Mouse (Mus musculus): ENCODE data around the gene Bag1. TPM values are rescaled to one million over a fixed set of nuclear protein-coding genes. Genes with fewer than 3 reads are reported as not detected.

The Bag1 gene
- 239 and 246 TPM in 2 replicates for polyA plus RNA-seq (2016; fragmentation: Nextera tagmentation; extraction: Ambion mirVana)

DNA sequence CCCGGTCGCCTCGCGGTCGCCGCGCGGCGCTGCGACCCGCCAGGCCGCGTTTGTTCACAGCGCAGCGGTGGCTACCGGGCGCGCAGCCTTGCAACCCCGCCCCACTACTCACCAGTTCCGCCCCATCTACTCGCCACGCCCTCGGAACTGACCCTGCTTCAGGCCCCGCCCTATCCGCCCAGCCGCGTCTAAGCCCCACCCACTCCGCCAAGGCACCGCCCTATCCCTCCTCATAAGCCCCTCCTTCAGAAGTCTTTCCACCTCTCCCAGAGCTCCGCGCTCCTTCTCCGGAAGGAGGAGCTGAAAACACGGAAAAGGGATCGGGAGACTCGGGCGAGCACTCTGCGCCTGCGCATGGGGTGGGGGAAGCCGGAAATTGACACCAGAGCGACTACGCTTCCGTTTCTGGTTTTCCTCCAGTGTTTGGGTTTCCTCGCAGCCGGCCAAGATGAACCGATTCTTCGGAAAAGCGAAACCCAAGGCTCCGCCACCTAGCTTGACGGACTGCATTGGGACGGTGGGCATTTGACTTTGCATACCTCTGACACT is at the start of gene Bag1, which contains the start of gene Chmp5:
Gene Bag1 (minus strand): TSS at position 135 of the 549 bp plus-strand sequence.
Gene Chmp5 (plus strand): TSS at position 248 of the 549 bp plus-strand sequence.
- WGBS = under 1% methylated on average over 50 of the region's 50 CpGs
- peak within 1 kb of the TSS; percentile 89 for H3K27ac ChIP-seq
- H3K4me3 ChIP-seq = peak within 1 kb of the TSS; percentile 95
- H3K4me2 ChIP-seq (replicated peaks) = peak within 1 kb of the TSS; percentile 76
- peaks cover 44% of the 10 kb centered on the region for H3K36me3 ChIP-seq
- no peaks in the 10 kb centered on the region for H3K9me3 ChIP-seq (replicated peaks)
- ATAC-seq (ENCODE audit: low FRiP score) = peak; percentile 98
- no peaks in the 10 kb centered on the region for H3K27me3 ChIP-seq
- peak within 1 kb of the TSS; percentile 90 for H3K9ac ChIP-seq
- H3K4me1 ChIP-seq = peaks cover 18% of the 10 kb centered on the region

DNA sequence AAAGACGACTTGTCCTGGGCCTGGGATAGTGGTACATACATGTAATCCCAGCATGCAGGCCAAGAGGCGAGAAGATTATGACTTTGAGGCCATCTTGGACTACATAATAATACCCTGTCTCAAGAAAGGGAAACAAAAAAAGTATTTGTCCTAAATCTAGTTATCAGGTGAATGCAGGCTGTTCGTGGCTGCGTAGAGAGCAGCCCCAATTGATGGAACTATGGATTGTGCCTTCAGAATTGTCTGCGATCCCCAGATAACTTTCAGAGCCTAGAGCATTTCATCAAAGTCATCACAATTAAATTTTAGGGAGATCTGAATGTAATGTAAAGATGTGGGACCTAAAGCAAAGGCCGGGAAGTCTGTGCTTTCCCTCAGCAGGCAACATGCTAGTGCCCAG is 48.2 kb upstream of the Bag1 start:
- H3K36me3 ChIP-seq = peaks cover 90% of the 10 kb centered on the region
- H3K4me3 ChIP-seq = no peak overlapping the region
- no peaks in the 10 kb centered on the region for H3K9me3 ChIP-seq (replicated peaks)
- H3K4me1 ChIP-seq = no peaks in the 10 kb centered on the region
- ATAC-seq (ENCODE audit: low FRiP score) = no peak
- H3K4me2 ChIP-seq (replicated peaks) = no peak overlapping the region
- no peak overlapping the region for H3K27ac ChIP-seq
- WGBS = 94% methylated on average over 6 of the region's 6 CpGs
- H3K27me3 ChIP-seq = no peaks in the 10 kb centered on the region
- no peak overlapping the region for H3K9ac ChIP-seq

DNA sequence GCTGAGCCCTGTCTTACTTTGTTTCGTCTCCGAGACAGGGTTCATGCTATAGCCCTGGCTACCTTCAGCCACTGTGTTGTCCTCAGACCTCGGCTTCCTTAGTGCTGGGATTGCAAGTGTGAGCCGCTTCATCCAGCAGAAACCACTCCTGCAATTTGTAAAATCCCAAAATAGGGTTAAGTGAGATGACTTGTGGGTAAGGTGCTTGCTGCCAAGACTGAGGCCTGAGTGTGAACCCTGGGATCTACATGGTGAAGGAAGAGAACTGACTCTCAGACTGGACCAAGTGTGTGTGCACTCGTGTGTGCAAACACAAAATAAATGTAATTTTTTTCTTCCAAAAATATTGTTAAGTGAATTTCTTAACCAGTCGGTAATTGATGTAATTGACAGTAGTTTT is 41.5 kb upstream of the Bag1 start:
- no peaks in the 10 kb centered on the region for H3K9me3 ChIP-seq (replicated peaks)
- 86% methylated on average over 6 of the region's 6 CpGs for WGBS
- H3K36me3 ChIP-seq = peaks cover 83% of the 10 kb centered on the region
- H3K27ac ChIP-seq = no peak overlapping the region
- no peak overlapping the region for H3K9ac ChIP-seq
- H3K4me1 ChIP-seq = no peaks in the 10 kb centered on the region
- H3K27me3 ChIP-seq = no peaks in the 10 kb centered on the region
- H3K4me2 ChIP-seq (replicated peaks) = no peak overlapping the region
- ATAC-seq (ENCODE audit: low FRiP score) = no peak
- no peak overlapping the region for H3K4me3 ChIP-seq

DNA sequence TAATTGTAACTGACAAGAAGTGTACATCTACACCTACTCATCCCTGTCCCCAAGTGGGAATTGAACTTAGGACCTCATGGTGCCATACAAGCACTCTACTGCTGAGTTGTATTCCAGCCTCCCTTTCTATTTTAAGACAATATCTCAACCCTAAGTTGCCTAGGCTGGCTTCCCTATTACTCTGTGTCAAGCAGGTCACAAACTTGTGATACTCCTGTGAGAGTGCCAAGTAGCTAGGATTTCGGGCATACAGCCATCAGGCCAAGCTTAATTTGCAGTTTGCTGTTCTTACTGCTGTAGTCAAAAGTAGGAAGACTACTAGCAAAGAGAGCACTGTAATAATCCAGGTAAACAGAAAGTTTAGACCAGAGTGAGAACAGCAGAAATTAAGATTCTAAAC is 35.6 kb upstream of the Bag1 start:
- Histone ChIP-seq H3K36me3 (peaks cover 66% of the 10 kb centered on the region), H3K27me3 (no peaks in the 10 kb centered on the region), H3K4me1 (no peaks in the 10 kb centered on the region), H3K9me3 (replicated peaks) (no peaks in the 10 kb centered on the region), H3K27ac (no peak overlapping the region), H3K4me3 (no peak overlapping the region), H3K9ac (no peak overlapping the region), H3K4me2 (replicated peaks) (no peak overlapping the region)
- ATAC-seq (ENCODE audit: low FRiP score) = no peak
- 91% methylated on average over 1 of the region's 1 CpGs for WGBS

DNA sequence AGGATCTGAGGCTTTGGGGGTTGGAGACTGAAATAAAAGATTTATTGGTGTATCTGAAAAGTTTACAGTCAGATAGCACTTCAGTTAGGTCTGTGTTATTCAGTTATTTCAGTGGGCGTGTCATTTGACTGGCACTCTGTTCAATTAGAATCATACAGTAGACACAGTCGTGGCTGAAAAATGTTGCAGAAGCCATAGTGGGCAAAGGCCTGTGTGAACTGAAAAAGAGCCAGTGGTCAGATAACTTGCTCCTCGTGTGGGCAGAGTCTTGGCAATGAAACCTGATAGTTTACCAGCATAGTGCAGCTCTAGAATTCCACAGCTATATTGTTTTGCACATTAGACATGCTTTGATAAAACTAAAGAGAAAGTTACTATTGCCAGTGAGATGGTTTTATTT is 34.4 kb upstream of the Bag1 start:
- Histone ChIP-seq H3K4me1 (no peaks in the 10 kb centered on the region), H3K27ac (no peak overlapping the region), H3K36me3 (peaks cover 66% of the 10 kb centered on the region), H3K9ac (no peak overlapping the region), H3K4me2 (replicated peaks) (no peak overlapping the region), H3K4me3 (no peak overlapping the region), H3K9me3 (replicated peaks) (no peaks in the 10 kb centered on the region), H3K27me3 (no peaks in the 10 kb centered on the region)
- 89% methylated on average over 3 of the region's 3 CpGs for WGBS
- no peak for ATAC-seq (ENCODE audit: low FRiP score)

DNA sequence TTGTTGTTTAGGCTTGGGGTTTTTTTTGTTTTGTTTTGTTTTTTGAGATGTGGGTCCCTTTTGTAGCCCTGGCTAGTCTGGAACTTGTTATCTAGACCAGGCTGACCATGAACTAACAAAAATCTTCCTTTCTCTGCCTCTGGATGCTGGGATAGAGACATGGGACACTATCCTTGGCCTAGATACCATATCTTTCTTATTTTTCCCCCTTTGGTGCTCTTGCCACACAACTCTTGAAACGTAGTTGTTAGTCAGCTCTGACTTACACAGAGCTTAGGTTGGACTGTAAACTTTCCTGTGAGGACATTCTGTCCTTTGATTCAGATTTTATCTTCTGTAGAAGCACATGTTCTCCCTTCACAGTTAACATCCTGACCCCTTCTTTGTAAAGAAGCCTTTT is 31.3 kb upstream of the Bag1 start:
- no peaks in the 10 kb centered on the region for H3K27me3 ChIP-seq
- 100% methylated on average over 1 of the region's 1 CpGs for WGBS
- no peak overlapping the region for H3K27ac ChIP-seq
- ATAC-seq (ENCODE audit: low FRiP score) = no peak
- no peak overlapping the region for H3K9ac ChIP-seq
- H3K4me1 ChIP-seq = no peaks in the 10 kb centered on the region
- no peak overlapping the region for H3K4me2 ChIP-seq (replicated peaks)
- H3K36me3 ChIP-seq = peaks cover 56% of the 10 kb centered on the region
- no peak overlapping the region for H3K4me3 ChIP-seq
- no peaks in the 10 kb centered on the region for H3K9me3 ChIP-seq (replicated peaks)

DNA sequence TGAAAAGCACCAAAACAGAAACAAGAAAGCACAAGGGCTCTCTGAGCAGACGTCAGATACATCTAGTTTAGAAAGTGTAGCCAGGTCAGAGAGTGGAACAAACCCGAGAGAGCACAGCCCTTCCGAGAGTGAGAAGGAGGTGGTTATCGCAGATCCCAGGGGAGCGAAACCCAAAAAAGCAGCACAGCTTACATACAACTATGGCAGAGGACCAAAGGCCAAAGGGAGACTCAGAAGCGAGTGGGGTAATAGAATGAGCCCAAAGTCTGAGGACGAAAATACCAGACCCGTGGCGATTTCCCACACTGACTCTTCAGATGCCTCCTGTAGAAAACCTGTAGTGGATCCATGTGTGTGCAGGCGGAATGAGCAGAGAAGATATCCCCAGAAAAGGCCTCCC is 28.6 kb upstream of the Bag1 start:
- no peak overlapping the region for H3K4me2 ChIP-seq (replicated peaks)
- ATAC-seq (ENCODE audit: low FRiP score) = no peak
- H3K9me3 ChIP-seq (replicated peaks) = no peaks in the 10 kb centered on the region
- no peak overlapping the region for H3K27ac ChIP-seq
- H3K4me1 ChIP-seq = peaks cover 12% of the 10 kb centered on the region; the same call in 1 of the 2 replicates
- H3K36me3 ChIP-seq = peaks cover 49% of the 10 kb centered on the region
- no peaks in the 10 kb centered on the region for H3K27me3 ChIP-seq
- H3K9ac ChIP-seq = no peak overlapping the region
- no peak overlapping the region for H3K4me3 ChIP-seq
- 93% methylated on average over 10 of the region's 10 CpGs for WGBS

DNA sequence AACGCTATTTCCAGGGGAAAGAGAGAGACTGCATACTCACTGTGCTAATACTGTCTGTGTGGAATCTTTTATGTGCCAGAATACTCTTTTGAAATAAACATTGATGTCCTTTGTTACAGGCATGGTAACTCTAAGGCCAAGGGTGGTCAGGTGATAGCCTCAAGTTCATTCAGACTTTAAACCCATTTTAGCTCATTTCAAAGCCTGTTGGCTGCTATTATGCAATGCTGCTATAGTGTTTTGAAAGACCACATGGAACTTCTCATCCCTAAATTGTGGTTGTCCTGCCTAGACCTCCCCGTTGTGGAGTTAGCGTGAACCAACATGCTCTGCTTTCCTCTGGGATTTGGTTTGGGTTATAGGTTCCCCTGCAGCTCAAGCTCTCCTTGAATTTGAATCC is 27.6 kb upstream of the Bag1 start:
- WGBS = 92% methylated on average over 3 of the region's 3 CpGs

DNA sequence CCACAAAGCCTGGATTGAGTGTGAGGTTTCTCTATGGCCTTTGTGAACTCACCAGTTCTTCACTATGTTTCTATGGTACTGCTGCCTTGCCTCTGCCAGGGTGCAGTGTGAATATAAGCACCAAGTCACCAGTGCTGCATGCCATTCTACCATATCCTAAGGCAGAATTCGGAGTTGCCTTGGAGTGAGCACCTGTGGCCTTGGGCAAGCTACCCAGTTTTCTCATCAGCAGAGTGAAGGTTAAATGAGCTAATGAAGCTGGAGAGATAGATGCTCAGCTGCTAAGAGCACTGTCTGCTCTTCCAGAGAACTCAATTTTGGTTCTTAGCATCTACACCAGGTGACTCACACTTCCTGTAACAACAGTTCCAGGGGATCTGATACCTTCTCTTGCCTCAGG is 25.9 kb upstream of the Bag1 start:
- no peak for ATAC-seq (ENCODE audit: low FRiP score)
- H3K27me3 ChIP-seq = no peaks in the 10 kb centered on the region
- H3K4me3 ChIP-seq = no peak overlapping the region
- 95% methylated on average over 1 of the region's 1 CpGs for WGBS
- H3K27ac ChIP-seq = no peak overlapping the region
- H3K4me2 ChIP-seq (replicated peaks) = no peak overlapping the region
- peaks cover 18% of the 10 kb centered on the region for H3K4me1 ChIP-seq
- H3K9ac ChIP-seq = no peak overlapping the region
- no peaks in the 10 kb centered on the region for H3K9me3 ChIP-seq (replicated peaks)
- peaks cover 26% of the 10 kb centered on the region for H3K36me3 ChIP-seq

More for the DNA sequence above, 27.6 kb upstream of the Bag1 start:
- Histone ChIP-seq H3K4me3 (no peak overlapping the region), H3K27ac (no peak overlapping the region), H3K4me2 (replicated peaks) (no peak overlapping the region), H3K36me3 (peaks cover 39% of the 10 kb centered on the region), H3K4me1 (peaks cover 12% of the 10 kb centered on the region; the same call in 1 of the 2 replicates), H3K27me3 (no peaks in the 10 kb centered on the region), H3K9ac (no peak overlapping the region), H3K9me3 (replicated peaks) (no peaks in the 10 kb centered on the region)
- ATAC-seq (ENCODE audit: low FRiP score) = no peak

DNA sequence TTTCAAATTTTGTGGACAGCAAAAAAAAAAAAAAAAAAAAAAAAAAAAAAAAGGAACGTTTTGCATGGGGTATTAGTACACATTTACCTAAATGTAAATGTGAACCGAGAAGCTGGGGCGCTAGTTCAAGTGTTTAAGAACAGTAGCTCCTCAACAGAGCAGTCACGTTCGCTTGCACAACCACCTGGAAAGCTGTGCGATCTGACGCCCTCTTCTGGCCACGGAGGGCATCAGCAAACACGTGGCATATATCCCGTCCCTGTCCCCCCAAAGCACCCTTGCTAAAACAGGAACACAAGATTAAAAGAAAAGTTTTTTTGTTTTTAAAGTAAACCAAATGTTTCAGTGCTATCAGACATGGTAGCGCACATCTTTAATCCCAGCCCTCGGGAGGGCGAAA is 23.6 kb upstream of the Bag1 start:
- H3K4me3 ChIP-seq = peak overlapping the region; percentile 96
- no peaks in the 10 kb centered on the region for H3K27me3 ChIP-seq
- no peaks in the 10 kb centered on the region for H3K9me3 ChIP-seq (replicated peaks)
- 24% methylated on average over 13 of the region's 13 CpGs for WGBS
- H3K36me3 ChIP-seq = peaks cover 16% of the 10 kb centered on the region
- H3K4me2 ChIP-seq (replicated peaks) = peak overlapping the region; percentile 79
- H3K4me1 ChIP-seq = peaks cover 18% of the 10 kb centered on the region
- H3K9ac ChIP-seq = no peak overlapping the region
- ATAC-seq (ENCODE audit: low FRiP score) = no peak
- H3K27ac ChIP-seq = no peak overlapping the region

DNA sequence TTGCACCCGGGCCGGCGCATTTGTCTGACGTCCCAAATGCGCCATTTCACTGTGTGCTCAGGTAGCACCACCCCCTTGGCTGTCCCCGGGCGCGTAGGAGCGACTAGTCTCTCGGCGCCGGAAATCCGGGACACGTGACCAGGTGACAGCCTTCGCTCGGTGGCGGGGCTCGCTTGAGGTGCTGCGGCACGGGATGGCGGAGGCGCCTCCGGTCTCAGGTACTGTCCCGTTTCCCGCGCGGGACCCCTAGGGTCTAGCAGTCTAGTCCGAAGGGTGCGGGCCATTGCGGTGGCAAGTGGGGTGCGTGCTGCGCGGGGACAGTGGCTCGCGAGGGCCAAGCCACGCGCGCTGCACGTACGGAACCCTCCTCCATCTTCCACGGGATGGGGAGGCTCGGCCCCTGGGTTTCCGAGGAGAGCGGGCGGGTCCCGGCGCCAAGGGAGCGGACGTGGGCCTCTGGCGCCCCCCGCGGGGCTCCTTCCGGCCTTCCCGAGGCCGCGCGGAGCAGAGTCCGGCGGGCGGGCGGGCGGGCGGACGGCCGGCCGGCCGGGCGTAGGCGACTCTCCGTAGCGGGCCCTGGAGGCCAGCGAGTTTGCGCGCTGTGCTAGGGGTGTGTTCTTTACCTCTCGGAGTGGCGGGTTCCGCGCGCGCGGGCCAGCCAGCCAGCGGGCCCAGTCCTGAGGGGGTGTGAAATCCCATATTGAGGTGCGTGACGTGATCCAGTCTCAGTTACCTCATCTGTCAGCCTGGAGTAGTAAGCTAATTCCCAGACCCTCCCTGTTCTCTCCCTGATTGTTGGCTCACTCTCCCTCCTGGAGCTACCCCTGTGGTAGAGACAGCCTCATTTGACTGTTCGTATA is 23.0 kb upstream of the Bag1 start, which contains the start of gene Nfx1:
Gene Nfx1 (plus strand): TSS at position 65 of the 860 bp plus-strand sequence.
- H3K4me3 ChIP-seq = peak within 1 kb of the TSS; percentile 96
- no peaks in the 10 kb centered on the region for H3K9me3 ChIP-seq (replicated peaks)
- peak within 1 kb of the TSS; percentile 79 for H3K4me2 ChIP-seq (replicated peaks)
- peaks cover 18% of the 10 kb centered on the region for H3K36me3 ChIP-seq
- peaks cover 18% of the 10 kb centered on the region for H3K4me1 ChIP-seq
- ATAC-seq (ENCODE audit: low FRiP score) = peak; percentile 96
- H3K27ac ChIP-seq = peak within 1 kb of the TSS; percentile 92
- no peaks in the 10 kb centered on the region for H3K27me3 ChIP-seq
- WGBS = under 1% methylated on average over 76 of the region's 85 CpGs
- peak within 1 kb of the TSS; percentile 89 for H3K9ac ChIP-seq

DNA sequence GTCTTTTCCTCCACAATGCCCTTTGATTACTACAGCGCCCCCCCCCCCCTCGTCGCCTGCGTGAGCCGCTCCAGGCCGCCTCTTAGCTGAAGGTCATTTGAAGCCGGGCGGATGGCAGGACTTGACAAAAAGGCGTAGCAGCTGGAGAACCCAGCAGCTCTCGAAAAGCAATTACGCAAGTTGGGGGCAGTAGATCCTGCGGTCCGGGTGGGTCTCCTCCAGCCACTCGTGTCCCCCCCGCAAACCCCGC is 22.4 kb upstream of the Bag1 start:
- peak overlapping the region; percentile 79 for H3K4me2 ChIP-seq (replicated peaks)
- peaks cover 18% of the 10 kb centered on the region for H3K4me1 ChIP-seq
- H3K4me3 ChIP-seq = peak overlapping the region; percentile 96
- no peaks in the 10 kb centered on the region for H3K27me3 ChIP-seq
- peak overlapping the region; percentile 92 for H3K27ac ChIP-seq
- under 1% methylated on average over 16 of the region's 16 CpGs for WGBS
- no peaks in the 10 kb centered on the region for H3K9me3 ChIP-seq (replicated peaks)
- ATAC-seq (ENCODE audit: low FRiP score) = no peak
- peak overlapping the region; percentile 89 for H3K9ac ChIP-seq
- H3K36me3 ChIP-seq = peaks cover 23% of the 10 kb centered on the region

All from hindbrain, embryonic 12.5 days (tissue).